Mouse (Mus musculus) neural tube, postnatal 0 days (tissue): ENCODE results near the gene F2r. TPM values are rescaled to one million over a fixed set of nuclear protein-coding genes. Genes with fewer than 3 reads are reported as not detected.

Experiments used
- polyA plus RNA-seq: library from polyadenylated mRNA; unstranded; fragments of >200 nt; fragmentation: Nextera tagmentation; extraction: Ambion mirVana; gene quantifications from 2 replicates; pipeline ENCODE4 v1.2.1, GENCODE M21; 2015

F2r gene
- polyA plus RNA-seq = 30.1 and 31.8 TPM in 2 replicates

GRCm38 (mm10) chr13:95618309-95618712 lies at the start of gene F2r:
Gene F2r, minus strand, starts transcription at chr13:95618487.

Other genes with a start within 250 kb of the F2r start
- gene Aggf1, start 243.1 kb downstream of the F2r start, polyA plus RNA-seq = 27.2 and 27.3 TPM in 2 replicates
- gene Crhbp, start 173.6 kb downstream of the F2r start, polyA plus RNA-seq = 8.5 and 8.8 TPM in 2 replicates
- gene S100z, start 139.8 kb downstream of the F2r start, polyA plus RNA-seq = not detected in 2 replicates
- 0.12 TPM in 1 of 2 replicates, not detected in the other for gene F2rl1, start 93.3 kb downstream of the F2r start, polyA plus RNA-seq
- gene F2rl2, start 78.4 kb upstream of the F2r start, polyA plus RNA-seq = 3.9 and 4.2 TPM in 2 replicates